Mouse (Mus musculus) hindbrain, embryonic 14.5 days (tissue): ENCODE measurements around the gene Kcnn1. TPM values are rescaled to one million over a fixed set of nuclear protein-coding genes. Genes with fewer than 3 reads are reported as not detected.
"Not testable (repeated sequence)": the region's sequence is repeated elsewhere in the genome, so short reads cannot be mapped to it uniquely, and the experiment has no call there.

Experiments
- ATAC-seq: fragments of 200-750 bp; cut with Nextera tagmentation; 2 replicates; pipeline ENCODE4 v1.8.0; 2017; ENCODE audit warnings: moderate number of reproducible peaks, mild to moderate bottlenecking, moderate TSS enrichment, moderate library complexity; ENCODE audit not compliant: low FRiP score
- DNase-seq: peaks from one replicate; pipeline ENCODE4 v3.0.0-alpha.2; 2015; ENCODE audit warnings: low spot score
- H3K27ac ChIP-seq: fragments of 300-500 bp; sonication (generic); 2 replicates; pipeline ENCODE4 v1.5.1; 2014; ENCODE audit warnings: mild to moderate bottlenecking, moderate library complexity
- H3K27me3 ChIP-seq: fragments of 300-500 bp; sonication (generic); 2 replicates; pipeline ENCODE4 v1.6.1; 2014; ENCODE audit warnings: mild to moderate bottlenecking, low read length, mixed read lengths; ENCODE audit not compliant: control insufficient read depth, insufficient read depth
- H3K36me3 ChIP-seq: fragments of 300-500 bp; sonication (generic); replicated peaks from 2 replicates; pipeline ENCODE4 v1.6.1; 2014; ENCODE audit not compliant: control insufficient read depth, insufficient read depth
- H3K4me1 ChIP-seq: fragments of 300-500 bp; sonication (generic); replicated peaks from 2 replicates; pipeline ENCODE4 v1.6.1; 2014; ENCODE audit warnings: antibody characterized with exemption, low read length, mixed read lengths; ENCODE audit not compliant: control insufficient read depth, insufficient read depth
- H3K4me2 ChIP-seq: fragments of 300-500 bp; sonication (generic); replicated peaks from 2 replicates; pipeline ENCODE4 v1.6.1; 2014; ENCODE audit warnings: mild to moderate bottlenecking, moderate library complexity
- H3K4me3 ChIP-seq: fragments of 300-500 bp; sonication (generic); replicated peaks from 2 replicates; pipeline ENCODE4 v1.5.1; 2014; ENCODE audit warnings: mild to moderate bottlenecking, low read length
- H3K9ac ChIP-seq: fragments of 300-500 bp; sonication (generic); 2 replicates; pipeline ENCODE4 v1.6.1; 2014
- H3K9me3 ChIP-seq: fragments of 300-500 bp; sonication (generic); 2 replicates; pipeline ENCODE4 v1.6.1; 2016; ENCODE audit warnings: low read length; ENCODE audit not compliant: control insufficient read depth
- WGBS: fragments of 180-500 bp; shearing (Covaris S2); extraction: QIAGEN DNeasy Blood & Tissue Kit; methylation state at CpG from one replicate; pipeline ENCODE4 v1.1.7; 2014; 5-methylcytosine and 5-hydroxymethylcytosine counted together
- polyA plus RNA-seq: library from polyadenylated mRNA; unstranded; fragments of >200 nt; fragmentation: Nextera tagmentation; extraction: Ambion mirVana; gene quantifications from 2 replicates; pipeline ENCODE4 v1.2.1, GENCODE M21; 2014

Kcnn1 gene
- polyA plus RNA-seq, 1 experiment from 2014 or later: 10.0 TPM

DNA sequence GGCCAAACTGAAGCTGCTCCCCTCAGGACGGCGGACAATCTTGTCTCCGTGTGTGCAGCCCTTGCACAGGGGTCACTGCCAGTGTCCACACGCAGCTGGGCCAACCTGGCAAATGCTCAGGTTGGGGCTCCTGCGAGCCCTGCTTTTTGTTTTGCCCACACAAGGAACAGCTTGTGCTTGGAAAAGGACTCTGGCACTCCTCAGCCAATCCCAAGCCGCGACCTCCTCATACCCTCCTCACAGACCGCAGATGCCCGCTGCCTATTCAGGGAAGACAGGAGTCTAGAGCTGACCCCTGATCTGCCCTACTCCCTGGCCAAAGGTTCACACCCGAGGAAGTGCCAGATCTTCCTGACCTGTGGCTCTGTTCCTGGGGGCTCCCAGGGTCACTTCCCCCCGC, 30.7 kb downstream of the Kcnn1 start:
- Histone ChIP-seq H3K27me3 (no peaks in the 10 kb centered on the region), H3K4me1 (no peaks in the 10 kb centered on the region), H3K36me3 (0 out of 2 replicates have a peak, but pooled peaks cover 10% of the 10 kb centered on the region), H3K27ac (no peak overlapping the region), H3K4me2 (no peak overlapping the region), H3K9ac (no peak overlapping the region), H3K4me3 (no peak overlapping the region), H3K9me3 (no peaks in the 10 kb centered on the region)
- 61% methylated on average over 11 of the region's 11 CpGs for WGBS
- ATAC-seq (no peak), DNase-seq (no peak)

DNA sequence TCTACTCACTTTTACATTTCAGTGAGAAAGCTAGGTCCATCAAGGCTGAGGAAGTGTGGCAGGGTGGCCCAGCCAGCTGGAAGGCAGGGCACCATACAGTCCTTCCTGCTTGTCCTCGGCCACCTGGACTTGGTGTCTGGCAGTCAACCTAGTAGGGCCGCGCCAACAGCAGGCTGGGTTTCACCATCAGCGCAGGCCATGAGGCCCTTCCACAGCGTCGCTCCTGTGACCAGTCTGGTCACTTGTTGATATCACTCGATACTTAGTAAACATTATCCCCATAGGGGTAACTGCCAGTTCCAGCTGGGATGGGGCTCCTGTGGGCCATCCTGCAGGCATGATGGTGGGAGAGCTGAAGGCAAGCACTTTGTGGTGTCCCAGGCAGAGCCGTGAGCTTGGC, 31.5 kb downstream of the Kcnn1 start:
- Histone ChIP-seq H3K27ac (no peak overlapping the region), H3K27me3 (no peaks in the 10 kb centered on the region), H3K36me3 (0 out of 2 replicates have a peak, but pooled peaks cover 10% of the 10 kb centered on the region), H3K4me1 (no peaks in the 10 kb centered on the region), H3K4me2 (no peak overlapping the region), H3K9ac (no peak overlapping the region), H3K9me3 (no peaks in the 10 kb centered on the region), H3K4me3 (no peak overlapping the region)
- ATAC-seq (no peak), DNase-seq (no peak)
- 90% methylated on average over 8 of the region's 8 CpGs for WGBS

DNA sequence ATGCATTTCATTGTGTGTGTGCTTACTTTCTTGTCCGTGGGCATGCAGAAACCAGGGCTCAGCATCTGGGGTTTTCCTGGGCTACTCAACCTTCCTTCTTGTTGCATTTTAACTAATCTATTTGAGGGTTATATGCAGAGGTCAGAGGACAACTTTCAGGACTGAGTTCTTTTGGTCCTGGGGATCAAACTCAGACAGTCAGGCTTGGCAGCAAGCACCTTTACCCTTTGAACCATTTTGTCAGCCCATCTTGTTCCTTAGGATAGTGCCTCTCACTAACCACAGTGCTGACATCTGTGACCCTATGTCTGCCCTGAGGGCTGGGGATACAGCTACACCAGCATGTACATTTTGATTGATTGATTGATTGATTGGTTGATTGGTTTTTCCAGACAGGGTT, 35.3 kb downstream of the Kcnn1 start:
- H3K4me3 ChIP-seq: no peak overlapping the region
- H3K27me3 ChIP-seq: no peaks in the 10 kb centered on the region
- no peak overlapping the region for H3K4me2 ChIP-seq
- no peaks in the 10 kb centered on the region for H3K9me3 ChIP-seq
- 89% methylated on average over 1 of the region's 1 CpGs for WGBS
- no peaks in the 10 kb centered on the region for H3K4me1 ChIP-seq
- no peak overlapping the region for H3K27ac ChIP-seq
- H3K36me3 ChIP-seq: no peaks in the 10 kb centered on the region
- no peak overlapping the region for H3K9ac ChIP-seq
- DNase-seq: no peak
- ATAC-seq: no peak

DNA sequence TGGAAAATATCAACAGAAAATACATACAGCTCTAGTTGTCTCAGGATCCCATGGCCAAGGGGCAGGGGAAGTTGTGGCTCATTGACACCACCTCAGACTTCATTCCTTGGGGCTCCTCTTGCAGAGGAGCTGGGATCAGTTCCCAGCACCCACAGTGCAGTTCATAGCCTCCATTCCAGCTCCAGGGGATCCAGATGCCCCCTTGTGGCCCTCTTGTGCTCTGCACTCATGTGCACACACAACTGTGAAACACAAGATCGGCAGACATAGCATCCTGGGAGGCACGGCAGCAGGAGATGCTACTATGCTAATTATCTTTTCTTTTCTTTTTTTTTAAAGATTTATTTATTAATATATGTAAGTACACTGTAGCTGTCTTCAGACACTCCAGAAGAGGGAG, 36.0 kb downstream of the Kcnn1 start:
- Histone ChIP-seq H3K36me3 (no peaks in the 10 kb centered on the region), H3K4me3 (no peak overlapping the region), H3K9ac (no peak overlapping the region), H3K27me3 (no peaks in the 10 kb centered on the region), H3K9me3 (no peaks in the 10 kb centered on the region), H3K27ac (no peak overlapping the region), H3K4me2 (no peak overlapping the region), H3K4me1 (no peaks in the 10 kb centered on the region)
- WGBS: 97% methylated on average over 2 of the region's 2 CpGs
- no peak for DNase-seq
- ATAC-seq: no peak

DNA sequence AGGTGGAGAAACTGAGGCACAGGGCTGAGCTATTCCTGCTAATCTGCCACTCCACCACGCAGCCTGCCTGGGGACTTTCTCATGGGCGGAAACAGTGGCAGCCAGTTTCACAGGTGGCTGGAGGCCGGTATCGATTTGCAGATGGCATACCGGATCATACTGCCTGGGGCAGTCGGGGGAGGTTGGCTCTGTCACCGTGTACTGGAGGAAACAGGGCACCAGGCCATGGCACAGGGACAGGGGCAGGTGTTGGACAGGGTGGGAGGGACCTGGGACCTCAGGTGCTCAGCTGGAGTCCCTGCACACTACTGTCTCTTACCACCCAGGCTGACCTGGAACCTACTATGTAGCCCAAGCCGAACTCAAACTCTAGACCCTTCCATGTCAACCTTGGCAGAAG, 37.2 kb downstream of the Kcnn1 start:
- DNase-seq (no peak), ATAC-seq (no peak)
- no peaks in the 10 kb centered on the region for H3K36me3 ChIP-seq
- H3K4me1 ChIP-seq: no peaks in the 10 kb centered on the region
- 0 out of 2 replicates have a peak, but pooled peaks cover 2% of the 10 kb centered on the region for H3K27me3 ChIP-seq
- H3K4me2 ChIP-seq: no peak overlapping the region
- H3K9me3 ChIP-seq: no peaks in the 10 kb centered on the region
- H3K9ac ChIP-seq: no peak overlapping the region
- no peak overlapping the region for H3K27ac ChIP-seq
- WGBS: 86% methylated on average over 8 of the region's 8 CpGs
- H3K4me3 ChIP-seq: no peak overlapping the region

DNA sequence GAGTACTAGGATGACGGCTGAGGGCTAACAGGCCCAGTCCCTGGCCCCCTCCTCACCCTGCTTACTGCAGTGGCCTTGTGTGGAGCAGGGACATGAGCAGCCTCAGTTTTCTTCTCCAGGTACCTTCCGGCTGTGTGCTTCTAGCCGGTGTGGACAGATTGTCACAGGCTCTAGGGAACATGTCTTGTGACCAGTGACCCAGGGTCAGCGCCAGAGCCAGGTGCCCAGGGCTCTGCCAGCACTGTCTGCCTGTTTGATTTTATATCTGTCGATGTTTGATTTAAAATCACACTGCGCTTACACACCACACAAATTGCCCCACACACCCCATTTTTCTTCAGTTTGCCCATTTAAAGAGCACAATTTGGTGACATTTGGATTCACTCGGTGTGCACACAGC, 39.3 kb downstream of the Kcnn1 start:
- Histone ChIP-seq H3K9ac (no peak overlapping the region), H3K36me3 (no peaks in the 10 kb centered on the region), H3K4me2 (no peak overlapping the region), H3K27me3 (peaks cover 20% of the 10 kb centered on the region), H3K4me1 (no peaks in the 10 kb centered on the region), H3K27ac (no peak overlapping the region), H3K9me3 (peaks cover 10% of the 10 kb centered on the region; the same call in 1 of the 2 replicates), H3K4me3 (no peak overlapping the region)
- DNase-seq (no peak), ATAC-seq (no peak)
- 83% methylated on average over 7 of the region's 7 CpGs for WGBS

DNA sequence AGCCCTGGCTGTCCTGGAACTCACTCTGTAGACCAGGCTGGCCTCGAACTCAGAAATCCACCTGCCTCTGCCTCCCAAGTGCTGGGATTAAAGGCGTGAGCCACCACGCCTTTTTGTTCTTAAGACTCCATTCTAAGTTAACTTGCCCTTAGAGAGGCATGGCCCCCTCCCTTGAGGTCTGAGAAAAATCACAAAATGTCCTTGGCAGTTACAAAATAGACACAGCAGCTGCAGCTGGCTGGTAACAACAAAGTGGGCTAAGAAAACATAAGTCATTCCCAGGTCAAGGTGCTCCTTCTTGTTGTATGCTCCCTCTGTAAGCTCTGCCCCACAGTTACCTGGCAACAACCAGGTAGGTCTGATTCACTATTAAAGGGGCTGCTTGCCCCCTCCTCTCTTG, 40.5 kb downstream of the Kcnn1 start:
- WGBS: 90% methylated on average over 3 of the region's 3 CpGs
- not testable (repeated sequence) for H3K4me2 ChIP-seq, ATAC-seq, H3K27ac ChIP-seq, H3K4me3 ChIP-seq, H3K4me1 ChIP-seq, H3K9ac ChIP-seq, H3K36me3 ChIP-seq, DNase-seq
- Histone ChIP-seq H3K27me3 (peaks cover 23% of the 10 kb centered on the region), H3K9me3 (peaks cover 16% of the 10 kb centered on the region; the same call in 1 of the 2 replicates)

DNA sequence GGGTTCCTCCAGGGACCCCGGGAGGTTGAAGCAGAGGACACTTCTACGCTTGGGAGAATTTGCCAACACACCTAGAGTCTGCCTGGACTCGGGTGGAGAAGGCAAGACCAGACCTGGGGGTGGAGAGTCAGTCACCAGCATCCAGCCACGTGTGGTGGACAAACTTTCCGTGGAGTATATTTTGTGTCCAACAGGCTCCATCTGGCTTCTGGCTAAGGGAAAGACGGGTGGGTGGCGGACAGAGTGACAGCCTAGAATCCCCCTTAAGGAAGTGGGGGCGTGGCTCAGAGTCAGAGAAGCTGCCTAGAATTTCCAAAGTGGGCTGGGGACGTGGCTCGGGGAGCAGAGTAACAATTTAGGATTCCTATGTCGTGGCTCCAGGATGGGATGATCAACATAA, 41.1 kb downstream of the Kcnn1 start:
- H3K27ac ChIP-seq: no peak overlapping the region
- ATAC-seq (no peak), DNase-seq (no peak)
- H3K27me3 ChIP-seq: peaks cover 29% of the 10 kb centered on the region
- H3K9ac ChIP-seq: no peak overlapping the region
- 45% methylated on average over 11 of the region's 11 CpGs for WGBS
- peaks cover 16% of the 10 kb centered on the region; the same call in 1 of the 2 replicates for H3K9me3 ChIP-seq
- H3K4me1 ChIP-seq: no peaks in the 10 kb centered on the region
- no peaks in the 10 kb centered on the region for H3K36me3 ChIP-seq
- no peak overlapping the region for H3K4me3 ChIP-seq
- H3K4me2 ChIP-seq: no peak overlapping the region

DNA sequence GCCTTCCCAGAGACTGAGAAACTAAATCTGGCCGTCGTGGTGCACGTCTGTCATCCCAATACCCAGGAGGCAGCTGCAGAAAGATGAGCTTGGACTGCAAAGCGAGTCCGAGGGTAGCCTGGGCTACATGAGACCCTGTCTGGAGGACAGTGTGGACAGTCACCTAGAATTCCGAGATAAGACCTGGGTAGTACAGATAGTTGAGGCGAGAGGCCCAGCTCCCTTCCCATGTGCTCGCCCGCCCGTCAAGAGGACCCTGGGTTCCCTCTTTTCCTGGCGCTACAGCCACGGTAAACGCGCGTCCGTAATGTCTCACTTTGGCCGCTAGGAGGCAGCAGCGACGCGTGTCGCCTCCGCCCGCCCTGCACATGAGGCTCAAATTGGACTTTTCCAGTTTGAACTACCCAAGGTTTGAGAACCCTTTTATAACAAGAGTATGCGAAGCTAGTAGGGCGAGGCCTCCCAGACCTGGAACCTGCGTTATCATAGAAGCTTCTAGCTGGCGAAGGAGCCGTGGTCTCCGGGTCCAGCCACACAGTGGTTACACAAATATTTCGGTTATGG, 41.6 kb downstream of the Kcnn1 start:
- no peak overlapping the region for H3K4me2 ChIP-seq
- 16% methylated on average over 30 of the region's 30 CpGs for WGBS
- no peaks in the 10 kb centered on the region for H3K4me1 ChIP-seq
- H3K9me3 ChIP-seq: peaks cover 16% of the 10 kb centered on the region; the same call in 1 of the 2 replicates
- no peaks in the 10 kb centered on the region for H3K36me3 ChIP-seq
- H3K4me3 ChIP-seq: no peak overlapping the region
- H3K9ac ChIP-seq: no peak overlapping the region
- DNase-seq (peak; percentile 81), ATAC-seq (no peak)
- no peak overlapping the region for H3K27ac ChIP-seq
- peaks cover 34% of the 10 kb centered on the region for H3K27me3 ChIP-seq
